Mouse (Mus musculus) kidney, postnatal 14 days (tissue): ENCODE results near the gene Camk2d.

ENCODE experiments used
- DNase-seq: peaks from one replicate; pipeline ENCODE4 v3.0.0; 2022; ENCODE audit warnings: mixed read lengths

Camk2d gene

DNA sequence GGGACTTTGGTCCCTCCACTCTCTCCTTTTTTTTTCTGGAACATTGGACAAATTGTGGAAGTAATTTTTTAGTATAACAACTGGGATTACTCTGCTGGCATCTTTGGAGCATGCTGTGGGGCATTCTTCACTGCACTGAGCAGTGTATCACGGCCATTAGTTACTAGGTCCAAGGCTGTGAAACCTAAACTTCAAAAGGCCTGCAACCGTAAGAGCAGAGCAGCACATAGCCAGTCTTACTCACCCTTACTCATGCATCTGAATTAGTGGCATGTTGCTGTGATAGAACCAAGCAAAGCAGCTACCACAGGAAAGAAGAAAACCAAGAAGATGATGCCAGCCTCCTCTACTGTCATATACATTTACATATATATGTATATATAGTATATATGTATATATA, 95.5 kb downstream of the Camk2d start:
- DNase-seq: no peak

DNA sequence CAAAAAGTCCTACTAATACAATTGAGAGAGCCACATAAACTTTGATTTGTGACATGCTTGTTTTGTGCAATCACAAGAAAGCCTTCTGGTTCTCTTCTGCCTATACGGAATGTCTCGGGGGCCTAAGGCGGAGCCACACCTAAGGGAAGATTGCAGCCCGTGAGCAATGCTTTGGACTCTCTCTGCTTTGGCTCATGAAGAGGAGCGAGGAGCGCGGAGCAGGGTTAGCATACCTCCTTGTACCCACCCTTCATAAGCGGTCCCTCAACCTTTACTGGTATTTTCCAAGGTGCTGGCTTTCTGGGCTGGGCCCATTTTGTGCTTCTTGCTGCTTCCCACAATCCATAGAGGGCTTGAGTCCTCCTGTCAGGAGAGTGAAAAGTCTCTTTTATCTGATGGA, 96.7 kb downstream of the Camk2d start:
- DNase-seq: no peak

DNA sequence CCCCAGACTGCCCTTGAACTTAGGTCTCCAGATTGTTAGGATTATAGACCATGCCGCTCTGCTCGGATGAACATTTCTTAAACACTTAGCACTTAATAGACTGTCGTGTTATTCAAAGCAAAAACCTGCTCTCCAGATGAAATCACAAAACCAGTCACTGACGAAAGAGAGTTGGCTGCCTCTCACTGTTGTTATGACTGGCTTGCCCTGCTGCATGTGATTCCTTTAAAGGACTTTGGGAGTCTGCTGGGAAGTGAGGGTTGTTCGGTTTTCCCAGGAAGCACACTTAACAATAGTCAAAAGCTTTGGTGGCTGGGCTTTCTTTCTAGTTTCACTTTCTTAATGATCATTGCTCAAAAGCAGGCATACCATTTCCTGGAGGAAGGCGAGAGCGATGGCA, 97.2 kb downstream of the Camk2d start:
- peak; percentile 58 for DNase-seq

- DNase-seq: peak; percentile 89
Observed at GRCm38 (mm10) chr3:126695456-126696293, 99.6 kb downstream of the Camk2d start.

- DNase-seq: no peak
Observed at GRCm38 (mm10) chr3:126696620-126697019, 100.5 kb downstream of the Camk2d start.

DNA sequence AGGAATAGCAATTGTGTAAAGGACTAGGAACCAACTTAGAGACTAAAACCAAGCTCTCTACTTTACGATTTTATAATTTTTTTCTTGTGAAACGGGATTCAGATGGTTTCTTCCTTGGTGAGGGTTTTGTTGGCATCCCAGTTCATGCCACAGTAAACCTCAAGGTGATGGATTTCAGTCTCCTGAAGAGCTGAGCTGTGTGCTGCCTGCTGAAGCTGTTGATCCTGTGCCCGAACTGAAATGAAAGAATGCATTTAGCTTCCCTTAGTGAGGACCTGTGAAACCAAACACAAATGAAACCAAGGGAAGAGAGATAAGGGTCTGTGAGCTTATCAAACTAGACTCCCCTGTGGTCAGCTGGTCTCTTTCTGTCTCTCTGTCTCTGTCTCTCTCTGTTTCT, 103.6 kb downstream of the Camk2d start:
- DNase-seq: no peak

DNA sequence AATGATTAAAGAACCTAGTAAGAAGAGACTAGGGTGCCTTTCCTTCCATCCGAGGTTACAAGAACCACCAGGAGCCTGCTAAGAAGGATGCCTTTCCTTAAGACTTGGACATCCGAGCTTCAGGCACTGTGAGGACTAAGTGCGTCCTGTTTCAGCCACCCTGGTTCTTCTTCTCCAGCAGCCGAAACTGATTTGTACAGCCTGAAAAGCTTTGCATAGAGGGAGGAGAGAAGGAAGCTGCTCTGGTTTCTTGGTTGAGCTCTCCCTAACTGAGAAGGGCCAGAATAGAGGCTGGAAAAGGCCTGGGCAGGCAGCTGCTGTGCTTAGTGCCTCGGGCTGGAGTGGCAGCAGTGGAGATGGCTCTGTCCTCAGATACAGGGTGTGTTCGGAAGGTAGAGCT, 105.0 kb downstream of the Camk2d start:
- no peak for DNase-seq

GRCm38 (mm10) chr3:126701586-126701985, 105.5 kb downstream of the Camk2d start:
- no peak for DNase-seq

DNA sequence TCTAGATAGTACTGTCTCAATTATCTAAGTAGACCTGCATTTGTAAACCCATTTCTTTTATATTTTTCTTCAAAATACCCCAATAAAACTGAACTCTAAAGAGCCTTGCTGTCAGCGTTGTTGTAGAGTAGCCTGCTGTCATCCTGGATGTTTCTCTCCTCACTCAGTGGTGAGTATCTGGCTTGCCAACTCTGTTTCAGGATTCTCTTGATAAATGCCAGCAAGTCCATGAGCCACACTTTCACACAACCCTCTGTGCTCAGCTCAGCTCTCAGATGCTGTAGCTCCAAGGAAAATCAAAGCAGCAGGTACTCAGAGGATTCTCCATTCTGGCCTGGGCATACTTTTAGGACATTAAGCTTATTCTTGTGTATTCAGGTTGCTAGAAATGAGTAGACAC, 109.4 kb downstream of the Camk2d start:
- DNase-seq: no peak

DNA sequence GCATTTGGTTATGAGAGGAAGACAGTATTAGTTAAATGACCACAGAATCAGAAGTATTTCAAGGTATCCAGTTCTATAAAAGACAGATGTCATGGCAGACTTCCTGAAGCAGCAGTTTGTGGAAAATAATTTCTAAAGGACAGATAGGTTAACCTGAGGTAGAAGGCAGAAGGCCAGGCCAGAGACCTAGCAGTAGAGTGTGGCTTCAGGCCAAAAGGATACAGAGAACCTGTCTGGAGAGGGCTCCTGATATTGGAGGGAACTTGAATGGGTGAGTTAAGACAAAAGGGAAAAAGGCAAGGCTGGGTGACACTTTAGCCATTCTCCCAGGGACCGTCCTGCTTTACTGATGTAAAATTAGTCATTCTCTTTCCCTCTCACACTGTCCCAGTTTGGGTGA, 118.2 kb downstream of the Camk2d start:
- DNase-seq: no peak

GRCm38 (mm10) chr3:126723021-126723449, 126.9 kb downstream of the Camk2d start:
- no peak for DNase-seq

- DNase-seq: no peak
Observed at GRCm38 (mm10) chr3:126723458-126723857, 127.4 kb downstream of the Camk2d start.

DNA sequence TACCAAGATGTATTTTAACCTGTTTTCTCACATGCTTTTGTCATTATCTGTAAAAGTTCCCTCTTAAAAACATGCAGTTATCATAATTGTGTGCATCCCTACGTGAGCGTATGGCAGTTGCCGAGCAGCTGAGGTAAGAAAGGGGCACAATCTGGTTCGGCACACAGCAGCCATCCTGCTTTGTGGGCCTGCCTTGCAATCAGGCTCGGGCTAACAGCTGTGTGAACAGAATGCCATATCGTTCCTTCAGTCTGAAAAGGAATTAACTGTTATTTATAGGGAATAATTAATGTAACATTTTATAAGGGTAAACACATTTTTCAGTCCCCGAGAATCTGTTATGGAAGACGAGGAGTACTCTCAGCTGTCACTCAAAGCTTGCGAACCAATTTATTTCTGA, 129.5 kb downstream of the Camk2d start:
- no peak for DNase-seq

DNA sequence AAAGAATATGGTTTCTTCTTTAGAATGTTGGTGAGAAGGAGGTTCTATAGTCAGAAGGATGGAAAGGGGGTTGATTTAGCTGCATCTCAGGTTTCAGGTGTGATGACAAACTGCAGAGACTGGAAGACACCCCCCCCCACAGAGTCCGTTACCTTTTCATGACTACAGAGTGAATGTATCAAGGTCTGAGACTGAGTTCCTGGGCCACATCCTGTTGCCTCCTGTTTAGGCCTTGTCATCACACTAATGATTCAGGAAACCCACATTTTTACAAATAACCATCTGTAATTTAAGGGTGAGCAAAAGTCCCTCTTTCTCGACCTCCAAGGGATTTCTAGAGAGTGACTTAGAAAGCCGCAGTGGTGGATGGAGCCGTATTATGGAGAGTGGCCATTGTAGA, 131.3 kb downstream of the Camk2d start:
- DNase-seq: no peak

GRCm38 (mm10) chr3:126730411-126730810, 134.3 kb downstream of the Camk2d start:
- DNase-seq: no peak

DNA sequence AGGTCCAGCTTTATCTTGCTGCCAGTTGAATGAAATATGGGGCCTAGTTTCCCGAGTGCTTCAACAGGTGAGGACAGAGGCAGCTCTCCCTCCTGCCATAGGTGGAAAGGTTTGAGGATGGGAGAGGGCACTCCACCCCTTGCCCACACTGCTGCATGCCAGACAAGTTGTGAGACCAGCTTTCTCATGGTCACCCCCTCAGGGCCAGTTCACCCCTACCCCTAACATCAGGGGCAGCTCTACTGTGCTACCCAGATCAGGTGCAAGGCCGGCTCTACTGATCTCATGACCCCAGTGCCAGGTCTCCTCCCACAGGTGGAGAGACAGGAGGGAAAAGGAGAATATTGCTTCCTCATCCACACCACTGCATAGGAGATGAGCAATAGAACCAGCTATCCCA, 136.2 kb downstream of the Camk2d start:
- no peak for DNase-seq

DNA sequence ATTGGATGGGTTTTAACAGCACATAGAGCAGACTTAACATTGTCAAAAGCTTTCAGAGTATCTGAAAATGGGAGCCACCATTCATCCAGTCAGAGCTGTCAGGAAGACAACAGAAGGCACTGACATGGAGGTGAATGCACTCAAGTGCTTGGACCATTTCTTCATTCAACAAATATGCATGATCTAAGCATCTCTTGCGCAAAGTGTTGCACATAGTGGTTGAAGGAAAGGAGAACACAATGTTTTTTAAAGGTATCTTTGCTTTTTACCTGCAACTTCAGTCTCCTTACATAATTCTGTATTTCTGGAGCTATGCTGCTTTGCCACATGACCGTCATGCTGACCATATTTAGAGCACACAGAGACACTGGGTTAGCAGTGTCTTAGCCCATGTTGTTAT, 138.4 kb downstream of the Camk2d start:
- no peak for DNase-seq

GRCm38 (mm10) chr3:126735211-126735610, 139.1 kb downstream of the Camk2d start:
- no peak for DNase-seq

- DNase-seq: peak; percentile 34
Observed at GRCm38 (mm10) chr3:126737128-126737527, 141.0 kb downstream of the Camk2d start.

DNA sequence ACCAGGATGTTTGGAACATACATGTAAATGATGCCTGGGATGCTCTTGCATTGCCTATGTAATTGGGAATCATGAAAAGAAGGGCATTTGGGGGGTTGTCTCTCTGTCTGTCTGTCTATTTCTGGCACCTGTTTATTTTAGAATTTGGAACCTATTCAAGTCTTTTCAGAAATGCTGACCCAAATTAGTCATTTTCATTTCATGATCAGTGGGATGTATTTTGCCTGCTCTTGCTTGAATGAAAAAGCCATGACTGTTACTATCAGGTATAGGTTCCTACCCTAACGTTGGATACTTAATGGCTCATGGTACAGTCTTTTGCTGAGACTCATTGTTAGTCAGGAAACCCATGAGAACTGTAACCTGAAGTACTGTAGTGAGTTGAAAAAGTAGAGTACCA, 144.0 kb downstream of the Camk2d start:
- no peak for DNase-seq

GRCm38 (mm10) chr3:126744432-126745133, 148.5 kb downstream of the Camk2d start:
- no peak for DNase-seq

DNA sequence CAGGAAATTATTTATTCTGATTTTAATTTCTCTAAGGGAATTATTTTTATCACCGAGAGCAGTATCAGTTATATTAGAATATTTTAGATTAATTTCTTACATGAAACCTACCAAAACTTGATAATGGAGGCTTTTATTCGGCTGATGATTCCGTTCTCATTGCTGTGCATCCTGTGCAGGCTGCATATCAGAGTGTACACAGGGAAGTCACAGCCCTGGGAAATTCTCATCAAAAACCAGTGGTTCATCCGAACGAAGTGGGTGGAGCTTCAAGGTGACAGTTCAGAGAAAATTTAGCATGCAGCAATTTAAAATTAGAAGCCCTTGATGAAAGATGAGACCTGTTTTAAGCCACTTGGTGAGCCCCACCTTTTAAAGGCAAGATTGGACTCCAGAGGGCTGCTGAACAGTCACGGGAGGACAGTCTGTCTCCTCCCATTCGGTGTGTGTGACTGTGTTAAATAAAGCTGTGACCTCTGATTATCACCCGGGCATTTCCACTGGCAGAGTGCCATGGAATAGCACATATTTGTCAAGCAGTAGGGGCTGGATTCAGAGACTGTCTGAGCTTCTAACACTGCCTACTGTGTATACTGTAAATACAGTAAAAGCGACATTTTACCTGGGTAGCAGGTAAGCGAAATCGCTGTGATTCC, 150.2 kb downstream of the Camk2d start:
- peak; percentile 68 for DNase-seq

GRCm38 (mm10) chr3:126747628-126748027, 151.5 kb downstream of the Camk2d start:
- DNase-seq: no peak
